Mouse (Mus musculus) bone marrow, adult 2 months (tissue): ENCODE measurements around the gene Gm8439. TPM values are rescaled to one million over a fixed set of nuclear protein-coding genes. Genes with fewer than 3 reads are reported as not detected.
A peak's percentile ranks its signal among the peaks of the same experiment; 100 is the strongest.
"Not testable (repeated sequence)": the region's sequence is repeated elsewhere in the genome, so short reads cannot be mapped to it uniquely, and the experiment has no call there.

Experiments used
- H3K27ac ChIP-seq: fragments of 200-500 bp; 2 replicates; pipeline ENCODE4 v1.5.1; 2012; ENCODE audit warnings: low read depth, mild to moderate bottlenecking, control low read depth, inconsistent platforms, low read length; ENCODE audit not compliant: control insufficient read depth, poor library complexity, insufficient read depth
- H3K4me1 ChIP-seq: fragments of 200-500 bp; 2 replicates; pipeline ENCODE4 v1.6.1; 2011; ENCODE audit warnings: low read length; ENCODE audit not compliant: control insufficient read depth, insufficient read depth
- H3K4me3 ChIP-seq: fragments of 200-500 bp; replicated peaks from 2 replicates; pipeline ENCODE3; 2011; ENCODE audit warnings: mild to moderate bottlenecking, low read depth, low read length, control low read depth; ENCODE audit not compliant: control insufficient read depth
- CTCF ChIP-seq: fragments of 200-500 bp; IDR thresholded peaks from 2 replicates; pipeline ENCODE4 v1.5.1; 2011; ENCODE audit warnings: low read length, control low read depth; ENCODE audit not compliant: control insufficient read depth, insufficient read depth
- POLR2A ChIP-seq: fragments of 200-500 bp; IDR thresholded peaks from 2 replicates; pipeline ENCODE4 v1.6.1; 2011; ENCODE audit warnings: low read depth, mild to moderate bottlenecking, control low read depth, low read length, borderline replicate concordance; ENCODE audit not compliant: control insufficient read depth
- WGBS: fragments of 180-500 bp; shearing (Covaris S2); methylation state at CpG from one replicate; pipeline ENCODE4 v1.1.7; 2018; 5-methylcytosine and 5-hydroxymethylcytosine counted together
- polyA plus RNA-seq: library from polyadenylated mRNA; stranded (reverse); fragments of >200 nt; gene quantifications from 2 replicates; pipeline ENCODE4 v1.2.4, GENCODE M21; 2011; ENCODE audit warnings: low replicate concordance; ENCODE audit not compliant: missing spikeins, insufficient read depth, insufficient read length

Gene Gm8439
- polyA plus RNA-seq, 1 experiment = not detected

- Histone ChIP-seq H3K4me3 (no peak overlapping the region), H3K27ac (no peak overlapping the region), H3K4me1 (no peaks in the 10 kb centered on the region; the same call in 1 of the 2 replicates)
- no peak for TF ChIP-seq CTCF
- no peak for TF ChIP-seq POLR2A
- WGBS = 94% methylated on average over 3 of the region's 3 CpGs
Observed at GRCm38 (mm10) chr4:120571070-120571464, 17.5 kb upstream of the Gm8439 start.

- 81% methylated on average over 3 of the region's 3 CpGs for WGBS
- H3K4me1 ChIP-seq = no peaks in the 10 kb centered on the region
- no peak overlapping the region for H3K4me3 ChIP-seq
- no peak for TF ChIP-seq POLR2A
- no peak overlapping the region for H3K27ac ChIP-seq
Observed at GRCm38 (mm10) chr4:120571691-120572090, 16.9 kb upstream of the Gm8439 start.

GRCm38 (mm10) chr4:120580894-120581293, 7.7 kb upstream of the Gm8439 start:
- no peak overlapping the region for H3K4me3 ChIP-seq
- TF ChIP-seq POLR2A = no peak
- no peak for TF ChIP-seq CTCF
- 49% methylated on average over 5 of the region's 5 CpGs for WGBS

GRCm38 (mm10) chr4:120581711-120582110, 6.8 kb upstream of the Gm8439 start:
- no peak overlapping the region for H3K27ac ChIP-seq
- no peak overlapping the region for H3K4me3 ChIP-seq
- no peaks in the 10 kb centered on the region for H3K4me1 ChIP-seq
- TF ChIP-seq CTCF (no peak), POLR2A (no peak)
- WGBS = 82% methylated on average over 9 of the region's 9 CpGs

More at GRCm38 (mm10) chr4:120580894-120581293, 7.7 kb upstream of the Gm8439 start:
- no peaks in the 10 kb centered on the region for H3K4me1 ChIP-seq
- H3K27ac ChIP-seq = no peak overlapping the region

- WGBS = 69% methylated on average over 1 of the region's 1 CpGs
- no peak overlapping the region for H3K27ac ChIP-seq
Observed at GRCm38 (mm10) chr4:120586986-120587385, 1.6 kb upstream of the Gm8439 start.

GRCm38 (mm10) chr4:120589070-120589469, 525 bp downstream of the Gm8439 start:
- TF ChIP-seq CTCF (no peak), POLR2A (no peak)
- H3K27ac ChIP-seq = no peak overlapping the region
- WGBS = 18% methylated on average over 3 of the region's 3 CpGs

More at GRCm38 (mm10) chr4:120586986-120587385, 1.6 kb upstream of the Gm8439 start:
- no peak overlapping the region for H3K4me3 ChIP-seq
- peaks cover 2% of the 10 kb centered on the region; the same call in 1 of the 2 replicates for H3K4me1 ChIP-seq
- no peak for TF ChIP-seq CTCF
- TF ChIP-seq POLR2A = no peak

GRCm38 (mm10) chr4:120589815-120590422, 1.4 kb downstream of the Gm8439 start:
- Histone ChIP-seq H3K27ac (no peak overlapping the region), H3K4me3 (no peak overlapping the region), H3K4me1 (peaks cover 2% of the 10 kb centered on the region; the same call in 1 of the 2 replicates)
- no peak for TF ChIP-seq POLR2A
- peak; percentile 90 for TF ChIP-seq CTCF
- WGBS = 17% methylated on average over 5 of the region's 5 CpGs

More at GRCm38 (mm10) chr4:120589070-120589469, 525 bp downstream of the Gm8439 start:
- peaks cover 2% of the 10 kb centered on the region; the same call in 1 of the 2 replicates for H3K4me1 ChIP-seq
- peak overlapping the region; percentile 13 for H3K4me3 ChIP-seq

GRCm38 (mm10) chr4:120590973-120591372, 2.4 kb downstream of the Gm8439 start:
- Histone ChIP-seq H3K27ac (no peak overlapping the region), H3K4me1 (peaks cover 2% of the 10 kb centered on the region; the same call in 1 of the 2 replicates), H3K4me3 (no peak overlapping the region)
- no peak for TF ChIP-seq CTCF
- TF ChIP-seq POLR2A = no peak
- 85% methylated on average over 4 of the region's 4 CpGs for WGBS

GRCm38 (mm10) chr4:120596210-120596609, 7.7 kb downstream of the Gm8439 start:
- H3K4me1 ChIP-seq, H3K27ac ChIP-seq, H3K4me3 ChIP-seq: not testable (repeated sequence)
- WGBS = 82% methylated on average over 1 of the region's 1 CpGs
